Mouse (Mus musculus): ENCODE measurements around the gene Alx3.

DNA sequence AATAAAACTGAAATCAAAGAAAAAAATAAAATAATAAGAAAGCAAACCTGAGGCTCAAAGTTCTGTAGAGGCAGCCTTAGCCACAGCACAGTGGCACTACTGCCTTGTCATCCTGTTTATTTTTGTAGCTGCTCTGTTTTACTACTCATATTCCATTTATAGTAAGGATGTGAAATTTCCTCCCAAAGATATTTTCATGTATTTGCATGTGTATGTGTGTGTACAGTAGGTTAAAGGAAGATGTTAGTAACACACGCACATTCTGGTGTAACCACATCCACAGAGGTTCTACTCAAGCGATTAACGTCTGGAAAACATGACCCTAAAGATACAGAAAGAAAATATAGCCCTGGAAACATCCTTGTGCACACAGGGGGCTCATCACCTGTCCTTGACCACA is 18.0 kb upstream of the Alx3 start:
- TF ChIP-seq EP300 (IDR thresholded peaks at IDR 0.05; ENCODE audit: low read depth) (no peak), CTCF (IDR thresholded peaks at IDR 0.05; ENCODE audit: low read depth) (no peak)
